Mouse (Mus musculus): Measurements from ENCODE around the gene Lcn8. TPM values are rescaled to one million over a fixed set of nuclear protein-coding genes. Genes with fewer than 3 reads are reported as not detected.

Gene Lcn8
- polyA plus RNA-seq (2017; shearing (Covaris generic)): not detected

DNA sequence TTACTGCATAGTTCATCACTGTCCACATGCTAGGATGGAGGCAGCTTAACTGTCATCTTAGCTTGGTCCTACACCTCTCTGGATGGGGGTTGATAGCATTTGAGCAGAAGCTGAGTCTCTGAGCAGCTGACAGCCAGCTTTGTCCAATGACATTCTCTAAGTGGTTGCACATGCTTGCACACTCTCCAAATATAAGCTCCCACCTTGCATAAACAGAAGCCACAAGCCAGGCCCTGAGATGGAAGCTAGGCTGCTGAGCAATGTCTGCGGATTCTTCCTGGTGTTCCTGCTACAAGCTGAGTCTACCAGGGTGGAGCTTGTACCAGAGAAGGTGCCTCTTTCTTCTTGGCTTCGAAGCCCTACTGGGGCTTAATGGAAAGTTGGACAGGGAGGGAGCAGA lies at the start of gene Lcn8:
Gene Lcn8 (plus strand): TSS at position 219 of the 400 bp plus-strand sequence.

GRCm38 (mm10) chr2:25607761-25608622 lies 44.9 kb upstream of the Lcn8 start, which contains the start of gene Rabl6:
Gene Rabl6, minus strand, starts transcription at chr2:25608521.

DNA sequence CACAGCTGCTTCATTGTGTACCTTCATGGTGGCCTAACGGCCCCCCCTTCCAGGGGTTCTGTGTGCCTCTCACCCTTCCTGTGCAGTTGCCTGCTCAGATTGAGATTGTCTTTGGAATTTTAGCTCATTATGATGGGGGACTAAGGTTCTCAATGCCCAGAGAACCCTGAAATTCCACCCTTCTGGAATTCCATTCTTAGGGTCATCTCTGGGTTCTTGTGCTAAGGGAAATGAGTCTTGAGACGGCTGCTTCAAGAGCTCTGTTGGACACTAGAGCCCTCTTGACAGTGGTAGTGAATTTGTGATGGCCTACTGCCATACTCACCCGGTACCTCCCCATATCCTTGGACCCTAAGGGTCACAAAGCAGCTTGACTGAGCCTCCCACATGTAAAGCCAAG lies 35.3 kb upstream of the Lcn8 start, which contains the start of gene Ccdc183:
Gene Ccdc183 (minus strand): TSS at position 101 of the 400 bp plus-strand sequence.

GRCm38 (mm10) chr2:25621229-25622200 lies 31.4 kb upstream of the Lcn8 start, which contains the start of gene Tmem141:
Gene Tmem141, minus strand, starts transcription at chr2:25622005.

GRCm38 (mm10) chr2:25627811-25628210 lies 25.1 kb upstream of the Lcn8 start, which contains the start of gene Fcna:
Gene Fcna, minus strand, starts transcription at chr2:25628030.

GRCm38 (mm10) chr2:25657652-25658051 lies 4.7 kb downstream of the Lcn8 start, which contains the start of gene Lcn5:
Gene Lcn5, plus strand, starts transcription at chr2:25657952.

DNA sequence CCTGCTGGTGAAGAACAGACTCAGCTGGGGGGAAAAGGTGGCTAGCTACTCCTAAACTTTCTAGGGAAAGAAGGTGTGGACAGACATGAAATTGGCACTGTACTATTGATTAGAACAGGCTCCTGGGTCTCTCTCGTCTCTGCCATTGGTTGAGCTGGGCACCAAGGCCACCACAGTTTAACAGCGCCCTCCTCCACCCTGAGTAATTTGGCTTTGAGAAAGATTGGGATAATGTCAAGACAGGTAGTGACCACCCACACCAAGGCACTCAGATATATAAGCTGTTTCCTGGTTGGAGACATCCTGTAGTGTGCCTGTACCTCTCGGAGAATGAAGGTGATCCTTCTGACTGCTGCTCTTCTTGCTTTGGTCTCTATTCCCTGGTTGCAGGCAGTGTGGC lies 23.6 kb downstream of the Lcn8 start, which contains the start of gene Lcn6:
Gene Lcn6 (plus strand): TSS at position 301 of the 400 bp plus-strand sequence.

GRCm38 (mm10) chr2:25682426-25682825 lies 29.5 kb downstream of the Lcn8 start, which contains the start of gene Lcn10:
Gene Lcn10, plus strand, starts transcription at chr2:25682726.

DNA sequence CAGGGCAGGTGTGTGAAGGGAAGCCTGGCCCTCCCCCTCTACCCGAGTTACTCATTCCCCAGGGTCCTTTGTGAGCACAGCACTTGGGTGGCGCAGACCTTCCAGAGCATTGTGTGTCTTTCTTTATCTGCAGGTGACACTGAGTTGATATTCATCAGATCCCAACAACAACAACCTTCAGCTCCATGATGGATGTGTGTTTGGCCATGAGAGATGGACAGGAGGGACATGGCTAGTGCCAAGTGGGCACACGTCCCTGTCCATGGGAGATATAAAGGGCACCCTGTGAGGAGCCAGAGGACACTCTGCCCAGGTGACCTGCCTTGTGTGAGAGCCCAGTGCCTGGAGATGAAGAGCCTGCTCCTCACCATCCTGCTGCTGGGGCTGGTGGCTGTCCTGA lies 46.8 kb downstream of the Lcn8 start, which contains the start of gene Obp2a:
Gene Obp2a (plus strand): TSS at position 301 of the 400 bp plus-strand sequence.

Other genes starting within 250 kb of the Lcn8 start
- 5.3 TPM for gene Fut7, start 229.9 kb upstream of the Lcn8 start, polyA plus RNA-seq (2017; shearing (Covaris generic))
- gene Abca2, start 224.4 kb upstream of the Lcn8 start, polyA plus RNA-seq (2017; shearing (Covaris generic)): 74.7 TPM
- gene Clic3, start 196.3 kb upstream of the Lcn8 start, polyA plus RNA-seq (2017; shearing (Covaris generic)): 3.2 TPM
- gene Paxx, start 192.0 kb upstream of the Lcn8 start, polyA plus RNA-seq (2017; shearing (Covaris generic)): 112 TPM
- gene Ptgds, start 183.1 kb upstream of the Lcn8 start, polyA plus RNA-seq (2017; shearing (Covaris generic)): not detected
- gene Lcn12, start 159.2 kb upstream of the Lcn8 start, polyA plus RNA-seq (2017; shearing (Covaris generic)): not detected
- gene Fbxw5, start 152.4 kb upstream of the Lcn8 start, polyA plus RNA-seq (2017; shearing (Covaris generic)): 110 TPM
- gene C8g, start 151.4 kb upstream of the Lcn8 start, polyA plus RNA-seq (2017; shearing (Covaris generic)): 9.6 TPM
- gene Traf2, start 106.2 kb upstream of the Lcn8 start, polyA plus RNA-seq (2017; shearing (Covaris generic)): 80.4 TPM
- 341 TPM for gene Edf1, start 95.3 kb upstream of the Lcn8 start, polyA plus RNA-seq (2017; shearing (Covaris generic))
- 1.4 TPM for gene Mamdc4, start 78.3 kb upstream of the Lcn8 start, polyA plus RNA-seq (2017; shearing (Covaris generic))
- gene Phpt1, start 77.9 kb upstream of the Lcn8 start, polyA plus RNA-seq (2017; shearing (Covaris generic)): 72.2 TPM
- 0.20 TPM for gene Ajm1, start 71.4 kb upstream of the Lcn8 start, polyA plus RNA-seq (2017; shearing (Covaris generic))
- gene Rabl6, start 44.6 kb upstream of the Lcn8 start, polyA plus RNA-seq (2017; shearing (Covaris generic)): 51.6 TPM
- not detected for gene Ccdc183, start 35.4 kb upstream of the Lcn8 start, polyA plus RNA-seq (2017; shearing (Covaris generic))
- gene Tmem141, start 31.1 kb upstream of the Lcn8 start, polyA plus RNA-seq (2017; shearing (Covaris generic)): 1.1 TPM
- gene Fcna, start 25.1 kb upstream of the Lcn8 start, polyA plus RNA-seq (2017; shearing (Covaris generic)): 2.9 TPM
- gene Lcn5, start 4.8 kb downstream of the Lcn8 start, polyA plus RNA-seq (2017; shearing (Covaris generic)): not detected
- not detected for gene Lcn6, start 23.7 kb downstream of the Lcn8 start, polyA plus RNA-seq (2017; shearing (Covaris generic))
- gene Lcn10, start 29.6 kb downstream of the Lcn8 start, polyA plus RNA-seq (2017; shearing (Covaris generic)): 0.22 TPM
- not detected for gene Obp2a, start 46.9 kb downstream of the Lcn8 start, polyA plus RNA-seq (2017; shearing (Covaris generic))
- 177 TPM for gene Bmyc, start 53.6 kb downstream of the Lcn8 start, polyA plus RNA-seq (2017; shearing (Covaris generic))
- not detected for gene Obp2b, start 83.9 kb downstream of the Lcn8 start, polyA plus RNA-seq (2017; shearing (Covaris generic))
- gene Lcn3, start 112.4 kb downstream of the Lcn8 start, polyA plus RNA-seq (2017; shearing (Covaris generic)): not detected
- gene Lcn11, start 123.9 kb downstream of the Lcn8 start, polyA plus RNA-seq (2017; shearing (Covaris generic)): not detected
- gene Gm13539, start 129.1 kb downstream of the Lcn8 start, polyA plus RNA-seq (2017; shearing (Covaris generic)): not detected
- not detected for gene Glt6d1, start 162.7 kb downstream of the Lcn8 start, polyA plus RNA-seq (2017; shearing (Covaris generic))
- gene Lcn9, start 170.0 kb downstream of the Lcn8 start, polyA plus RNA-seq (2017; shearing (Covaris generic)): not detected
- not detected for gene Sohlh1, start 194.1 kb downstream of the Lcn8 start, polyA plus RNA-seq (2017; shearing (Covaris generic))
- 0.12 TPM for gene Kcnt1, start 210.6 kb downstream of the Lcn8 start, polyA plus RNA-seq (2017; shearing (Covaris generic))

All from CD4-positive, CD25-positive, alpha-beta regulatory T cell (primary cell).